Mouse (Mus musculus) G1E (cell line): ENCODE data around the gene Ehbp1. TPM values are rescaled to one million over a fixed set of nuclear protein-coding genes. Genes with fewer than 3 reads are reported as not detected.

Experiments used
- ATAC-seq: 2 replicates; pipeline ENCODE4 v1.8.0; 2016; ENCODE audit warnings: mild to moderate bottlenecking; ENCODE audit not compliant: insufficient number of reproducible peaks, poor library complexity, low FRiP score, severe bottlenecking; ENCODE audit errors: extremely low read depth
- DNase-seq: peaks from one replicate; pipeline ENCODE4 v3.0.0; 2012; ENCODE audit warnings: low spot score
- H3K27me3 ChIP-seq: 2 replicates; pipeline ENCODE4 v1.6.1; 2012; ENCODE audit warnings: mild to moderate bottlenecking, low read length, inconsistent platforms; ENCODE audit not compliant: insufficient read depth
- H3K36me3 ChIP-seq: replicated peaks from 2 replicates; pipeline ENCODE3; 2012; ENCODE audit warnings: mild to moderate bottlenecking, inconsistent platforms
- H3K4me1 ChIP-seq: 2 replicates; pipeline ENCODE4 v1.6.1; 2012; ENCODE audit warnings: low read depth, low read length, inconsistent platforms, mixed read lengths; ENCODE audit not compliant: insufficient read depth
- H3K4me3 ChIP-seq: 2 replicates; pipeline ENCODE4 v1.5.1; 2012; ENCODE audit warnings: low read depth, mild to moderate bottlenecking, inconsistent platforms, low read length, moderate library complexity, mixed read lengths
- H3K9me3 ChIP-seq: replicated peaks from 2 replicates; pipeline ENCODE4 v1.6.1; 2012; ENCODE audit warnings: inconsistent platforms
- CTCF ChIP-seq: IDR thresholded peaks from 2 replicates; pipeline ENCODE4 v1.5.1; 2012; ENCODE audit warnings: low read depth, low read length, inconsistent platforms, mixed read lengths
- GATA1 ChIP-seq: IDR thresholded peaks from 2 replicates; pipeline ENCODE4 v1.6.1; 2012; ENCODE audit warnings: borderline replicate concordance, low read length, inconsistent platforms, mixed read lengths
- GATA2 ChIP-seq: IDR thresholded peaks from 2 replicates; pipeline ENCODE4 v1.6.1; 2012; ENCODE audit warnings: low read depth, low read length, inconsistent platforms, borderline replicate concordance
- POLR2AphosphoS5 ChIP-seq: IDR thresholded peaks from 2 replicates; pipeline ENCODE4 v1.6.1; 2012; ENCODE audit warnings: low read depth, low read length, inconsistent platforms; ENCODE audit not compliant: insufficient replicate concordance
- TAL1 ChIP-seq: conservative IDR thresholded peaks from 2 replicates; pipeline ENCODE4 v1.6.1; 2012; ENCODE audit warnings: low read depth, low read length, inconsistent platforms, mixed read lengths
- polyA plus RNA-seq: library from polyadenylated mRNA; stranded (reverse); fragments of >175 nt; gene quantifications from 2 replicates; pipeline ENCODE4 v1.2.3, GENCODE M21; 2012
- total RNA-seq, 2 experiments: library from RNA; stranded (forward) in 1 of 2; stranded (reverse) in 1 of 2; fragments of 200-1000 nt in 1 of 2; fragments of >200 nt in 1 of 2; fragmentation: Nextera tagmentation in 1 of 2; gene quantifications; 2 replicates each; pipeline ENCODE4 v1.2.3; 2014 to 2017

Ehbp1 gene
- total and polyA plus RNA-seq, 3 experiments: 0.30 to 13.5 (median 3.8) TPM

DNA sequence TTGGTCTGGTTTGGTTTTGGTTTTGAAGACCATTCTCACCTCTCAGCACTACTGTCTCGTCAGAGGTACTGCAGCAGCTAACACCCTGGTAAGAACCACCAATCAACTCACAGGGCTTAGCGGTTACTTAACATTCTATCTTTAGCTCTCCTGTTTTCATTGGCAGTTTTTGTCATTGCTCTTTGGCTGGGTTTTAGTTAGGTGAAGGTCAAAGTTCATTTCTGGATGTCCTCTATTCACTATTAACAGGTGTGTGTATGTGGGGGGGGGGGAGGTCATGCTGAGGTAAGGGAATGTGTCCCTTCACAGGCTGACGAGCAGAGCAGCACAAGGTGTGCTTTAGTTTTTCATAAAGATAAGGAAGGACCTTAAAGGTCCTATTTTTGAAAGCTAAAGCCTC, 147.5 kb downstream of the Ehbp1 start:
- Histone ChIP-seq H3K4me3 (no peak overlapping the region), H3K4me1 (no peaks in the 10 kb centered on the region), H3K9me3 (no peaks in the 10 kb centered on the region), H3K36me3 (no peaks in the 10 kb centered on the region), H3K27me3 (no peaks in the 10 kb centered on the region)
- ATAC-seq (no peak), DNase-seq (no peak)
- TF ChIP-seq GATA1: no peak
- no peak for TF ChIP-seq POLR2AphosphoS5

DNA sequence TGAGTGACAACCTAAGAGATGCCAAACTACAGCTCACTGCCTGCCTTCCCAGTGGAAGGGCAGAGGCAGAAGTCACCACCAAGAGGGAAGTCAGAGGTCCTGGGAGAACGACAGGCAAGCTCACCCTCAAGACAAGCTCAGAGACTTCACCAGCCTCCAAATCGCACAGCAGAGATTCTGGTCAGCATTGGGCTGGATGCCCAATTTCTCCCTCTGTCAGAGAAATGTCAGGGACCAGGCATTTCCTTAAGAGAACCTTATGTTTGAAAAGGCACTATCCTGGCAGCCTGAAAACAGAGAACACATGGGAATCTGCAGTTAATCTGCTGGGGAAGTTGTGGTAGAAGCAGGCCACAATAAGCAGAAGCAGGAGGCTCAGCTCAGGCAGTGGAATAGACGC, 151.5 kb downstream of the Ehbp1 start:
- no peaks in the 10 kb centered on the region for H3K36me3 ChIP-seq
- H3K9me3 ChIP-seq: no peaks in the 10 kb centered on the region
- H3K27me3 ChIP-seq: no peaks in the 10 kb centered on the region
- no peak overlapping the region for H3K4me3 ChIP-seq
- DNase-seq: no peak
- H3K4me1 ChIP-seq: no peaks in the 10 kb centered on the region
- no peak for ATAC-seq
- no peak for TF ChIP-seq CTCF
- TF ChIP-seq TAL1: no peak
- no peak for TF ChIP-seq GATA2
- TF ChIP-seq GATA1: no peak
- TF ChIP-seq POLR2AphosphoS5: no peak

DNA sequence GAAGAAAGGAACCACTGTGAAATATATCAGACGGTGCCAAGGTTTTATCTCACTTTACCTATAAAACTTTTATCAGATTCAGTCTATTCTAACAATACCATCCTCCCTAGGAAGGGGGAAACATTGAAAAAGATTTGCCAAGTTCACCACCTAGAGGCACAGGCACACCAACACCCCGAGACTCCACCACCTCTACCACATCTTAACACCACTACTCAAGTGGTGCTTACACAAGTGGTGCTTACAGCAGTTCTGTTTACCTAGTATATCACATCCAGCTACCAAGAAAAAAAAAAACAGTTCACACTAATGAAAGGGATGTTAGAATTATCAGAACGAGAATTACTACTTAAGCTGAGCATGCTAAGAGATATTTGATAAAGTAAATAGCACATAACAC, 152.1 kb downstream of the Ehbp1 start:
- no peaks in the 10 kb centered on the region for H3K36me3 ChIP-seq
- no peaks in the 10 kb centered on the region for H3K9me3 ChIP-seq
- H3K4me3 ChIP-seq: no peak overlapping the region
- H3K4me1 ChIP-seq: no peaks in the 10 kb centered on the region
- no peak for DNase-seq
- TF ChIP-seq GATA1: no peak
- TF ChIP-seq POLR2AphosphoS5: no peak
- TF ChIP-seq GATA2: no peak
- H3K27me3 ChIP-seq: no peaks in the 10 kb centered on the region
- ATAC-seq: no peak

DNA sequence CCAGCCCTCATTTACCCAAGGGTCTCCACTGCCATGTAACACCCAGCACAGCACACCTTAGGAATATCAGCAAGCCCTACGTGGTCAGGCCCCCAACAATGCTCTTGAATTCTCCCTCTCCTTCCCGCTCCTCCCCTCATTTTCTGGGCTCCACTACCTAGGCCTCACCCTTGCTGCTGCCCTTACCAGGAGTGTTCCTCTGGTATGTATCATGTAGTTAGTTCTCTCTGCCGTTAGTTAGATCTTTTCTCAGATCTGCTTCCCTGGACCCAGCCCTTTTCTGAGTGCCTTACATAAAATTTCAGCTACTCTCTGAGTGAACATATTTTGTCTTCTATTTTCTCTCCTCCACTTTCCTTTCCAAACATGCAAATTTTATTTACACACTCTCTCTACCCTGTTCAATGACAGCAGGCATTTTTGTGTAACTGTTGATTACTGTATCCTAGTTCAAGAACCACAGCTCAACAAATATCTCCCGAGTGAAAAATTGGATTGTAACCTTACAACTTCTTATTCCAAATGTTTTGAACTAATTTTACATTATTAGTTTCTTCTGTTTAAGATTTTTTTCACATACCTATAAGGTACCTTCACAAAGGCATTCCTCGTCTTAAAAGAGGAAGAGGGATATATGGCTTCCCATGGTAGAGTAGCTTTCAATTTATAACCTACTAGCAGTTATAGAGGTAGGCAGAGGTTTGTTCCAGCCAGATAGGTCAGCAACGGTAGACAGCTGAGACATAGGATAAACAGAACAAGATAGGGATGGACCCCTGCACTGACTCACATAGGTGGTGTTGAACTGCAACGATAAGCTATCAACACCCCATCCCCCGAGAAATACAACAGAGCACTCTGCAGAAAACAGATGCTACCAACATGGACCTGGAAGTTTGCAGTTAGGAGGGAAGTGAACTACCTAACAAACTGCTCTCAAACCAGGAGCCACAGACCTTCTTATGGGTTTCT, 160.3 kb downstream of the Ehbp1 start:
- no peaks in the 10 kb centered on the region for H3K36me3 ChIP-seq
- H3K4me1 ChIP-seq: peaks cover 17% of the 10 kb centered on the region
- no peak overlapping the region for H3K4me3 ChIP-seq
- H3K27me3 ChIP-seq: no peaks in the 10 kb centered on the region
- TF ChIP-seq GATA2 (no peak), TAL1 (no peak), CTCF (no peak), GATA1 (no peak), POLR2AphosphoS5 (no peak)
- no peaks in the 10 kb centered on the region for H3K9me3 ChIP-seq
- ATAC-seq (no peak), DNase-seq (no peak)

DNA sequence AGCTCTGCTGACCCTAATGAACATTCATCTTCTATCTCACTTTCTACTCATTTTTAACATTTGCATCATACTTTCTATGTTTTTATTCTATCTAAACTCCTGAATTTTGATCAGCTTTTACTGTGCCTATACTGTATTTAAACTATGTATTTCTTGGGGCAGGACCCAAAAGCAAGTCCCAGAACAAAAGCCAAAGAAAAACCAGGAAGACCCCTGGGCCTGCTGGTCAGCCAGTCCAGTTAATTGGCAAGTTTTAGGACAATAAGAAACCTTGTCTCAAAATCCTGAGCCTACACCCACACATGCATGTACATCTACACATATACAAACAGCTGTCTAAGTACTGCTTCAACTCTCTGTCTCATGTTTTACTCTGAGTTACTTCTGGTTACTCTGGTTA, 161.9 kb downstream of the Ehbp1 start:
- Histone ChIP-seq H3K4me3 (no peak overlapping the region), H3K4me1 (peaks cover 17% of the 10 kb centered on the region), H3K36me3 (no peaks in the 10 kb centered on the region), H3K9me3 (no peaks in the 10 kb centered on the region), H3K27me3 (no peaks in the 10 kb centered on the region)
- no peak for DNase-seq
- TF ChIP-seq GATA1 (no peak), TAL1 (no peak), POLR2AphosphoS5 (no peak), CTCF (no peak), GATA2 (no peak)
- ATAC-seq: no peak

DNA sequence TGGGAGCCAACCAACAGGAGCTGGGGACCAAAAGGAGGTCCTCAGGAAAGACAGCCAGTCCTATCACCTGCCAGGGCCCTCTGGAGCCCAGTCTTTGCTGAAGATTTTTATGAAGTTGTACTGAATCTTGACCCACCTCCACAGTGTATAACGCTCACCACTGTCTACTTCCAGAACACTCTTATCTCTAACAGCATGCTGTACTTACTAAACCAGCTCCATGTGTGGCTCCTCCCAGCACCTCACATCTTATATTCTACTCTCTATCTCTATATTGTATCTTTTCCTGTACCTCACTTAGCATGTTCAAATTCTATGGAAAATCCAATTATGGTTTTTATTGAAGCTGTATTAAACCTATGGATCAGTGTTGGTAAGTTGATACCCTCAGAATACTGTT, 163.5 kb downstream of the Ehbp1 start:
- ATAC-seq (peak; percentile 66), DNase-seq (no peak)
- TF ChIP-seq POLR2AphosphoS5 (no peak), TAL1 (0 out of 2 replicates have a peak, but pooled peaks have one; percentile 12)
- H3K4me1 ChIP-seq: peaks cover 17% of the 10 kb centered on the region
- H3K36me3 ChIP-seq: no peaks in the 10 kb centered on the region
- no peaks in the 10 kb centered on the region for H3K9me3 ChIP-seq
- H3K27me3 ChIP-seq: no peaks in the 10 kb centered on the region
- no peak overlapping the region for H3K4me3 ChIP-seq

DNA sequence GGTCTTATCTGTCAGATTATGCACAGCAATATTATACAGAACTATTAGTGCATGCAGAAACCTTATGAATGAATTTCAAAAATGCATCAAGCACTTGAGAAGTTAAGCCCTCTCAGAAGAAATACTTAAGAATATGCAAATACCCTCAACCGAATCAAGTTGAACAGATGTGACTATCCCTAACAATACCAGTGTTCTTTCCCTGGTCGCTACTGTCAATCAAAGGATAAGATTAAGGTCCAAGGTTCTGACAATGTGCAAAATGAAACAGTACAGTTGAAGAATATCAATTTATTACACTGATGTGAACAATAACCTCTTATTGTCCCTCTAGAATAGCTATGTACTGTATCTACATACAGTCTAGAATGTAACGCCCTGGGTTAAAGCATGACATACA, 167.8 kb downstream of the Ehbp1 start:
- no peak for DNase-seq
- H3K4me3 ChIP-seq: no peak overlapping the region
- no peak for ATAC-seq
- peaks cover 17% of the 10 kb centered on the region for H3K4me1 ChIP-seq
- H3K9me3 ChIP-seq: no peaks in the 10 kb centered on the region
- H3K27me3 ChIP-seq: no peaks in the 10 kb centered on the region
- H3K36me3 ChIP-seq: no peaks in the 10 kb centered on the region
- TF ChIP-seq GATA1 (no peak), POLR2AphosphoS5 (no peak), TAL1 (no peak), CTCF (no peak), GATA2 (no peak)
